Mouse (Mus musculus): ENCODE measurements at regions not wholly inside any gene's neighbourhood (a gene's known extent, or its start where the extent isn't known, plus 50 kb on each side); places are given as distances from the start of the nearest gene placed in this dataset.

DNA sequence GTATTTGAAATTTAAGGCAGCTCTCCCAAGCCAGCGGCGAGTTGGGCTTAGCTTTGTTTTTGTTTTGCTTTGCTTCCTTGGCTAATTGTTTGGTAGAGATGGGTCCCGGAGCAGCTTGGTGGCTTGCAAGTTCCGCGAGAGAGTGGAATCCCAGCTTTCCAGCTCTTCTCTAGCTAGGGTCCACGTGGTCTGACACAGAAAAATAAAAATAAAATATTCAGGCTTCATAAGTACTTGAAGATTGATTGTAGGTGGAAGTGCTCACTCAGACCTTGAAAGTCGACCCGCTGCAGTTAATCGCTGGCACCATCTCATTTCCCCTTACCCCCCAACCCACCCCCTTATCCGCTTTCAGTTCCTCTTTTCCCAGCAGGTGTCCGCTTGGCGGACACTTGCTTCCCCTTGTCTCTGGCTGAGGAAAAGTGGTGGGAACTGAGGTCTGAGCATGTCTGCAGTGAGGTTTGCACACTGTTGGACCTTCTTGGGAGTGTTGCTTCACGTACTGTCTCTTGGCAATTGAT is 198.5 kb downstream of the Dusp6 start:
- DNase-seq: peak; percentile 21

DNA sequence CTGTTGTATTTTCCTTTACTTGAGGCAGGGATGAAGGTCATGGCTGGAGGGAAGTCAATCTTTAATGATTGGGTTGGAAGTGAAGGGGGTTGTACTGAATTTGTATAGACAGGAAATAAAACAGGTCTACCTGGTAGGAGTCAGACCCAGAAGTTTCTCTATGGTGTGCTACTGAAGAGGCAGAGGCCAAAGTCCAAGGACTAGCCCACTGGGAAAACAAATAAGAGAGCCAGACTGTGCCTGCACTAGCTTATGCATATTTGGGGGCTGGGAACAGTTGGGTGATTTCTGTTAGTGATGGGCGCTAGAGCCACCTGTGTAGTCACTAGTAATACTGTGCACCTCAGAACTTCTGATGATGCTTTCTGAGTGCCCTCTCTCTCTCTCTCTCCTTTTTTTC is 203.7 kb downstream of the Dusp6 start:
- no peak for DNase-seq

DNA sequence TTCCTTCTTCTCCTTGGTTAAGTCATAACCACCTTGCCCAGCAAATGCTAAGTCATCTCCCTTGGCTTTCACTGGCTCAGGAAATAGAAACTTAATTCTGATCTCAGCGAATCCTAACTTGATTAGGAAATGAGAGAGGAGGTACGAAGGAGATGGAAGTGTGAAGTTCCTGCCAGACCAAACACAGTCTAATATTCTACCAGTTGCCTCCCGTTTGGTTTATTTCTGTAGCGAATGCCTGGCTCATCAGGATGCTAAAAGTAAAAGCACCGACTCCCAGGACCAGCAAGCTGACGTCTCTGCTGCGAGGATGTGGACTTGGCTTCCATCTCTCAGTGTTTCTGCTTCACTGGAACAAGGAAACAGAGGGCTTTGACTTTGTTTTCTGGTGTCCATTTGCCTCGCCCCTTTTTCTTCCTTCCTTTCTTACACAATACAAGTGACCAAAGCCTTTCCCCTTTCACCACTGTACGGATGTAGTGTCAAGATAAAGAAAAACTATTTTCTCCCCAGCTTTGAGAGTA is 204.3 kb downstream of the Dusp6 start:
- DNase-seq: peak; percentile 11

DNA sequence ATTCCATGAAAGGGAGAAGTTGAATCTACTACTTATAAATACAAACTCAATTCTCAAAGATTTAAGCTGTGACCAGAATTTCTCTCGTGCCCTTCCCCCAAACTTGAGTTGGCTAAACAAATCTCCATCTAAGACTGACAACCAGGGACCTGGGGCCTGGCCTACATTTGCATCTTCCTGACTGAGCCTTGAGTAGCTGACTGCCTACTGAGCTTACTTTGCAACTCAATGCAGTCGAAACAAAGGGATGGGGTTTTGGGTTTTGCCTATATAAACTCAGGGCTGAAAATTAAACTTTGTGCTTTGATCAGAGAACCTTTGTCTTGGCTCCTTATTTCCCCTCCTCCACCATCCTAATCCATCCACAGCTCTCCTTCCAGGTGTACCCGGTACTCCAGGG is 205.9 kb downstream of the Dusp6 start:
- no peak for DNase-seq

DNA sequence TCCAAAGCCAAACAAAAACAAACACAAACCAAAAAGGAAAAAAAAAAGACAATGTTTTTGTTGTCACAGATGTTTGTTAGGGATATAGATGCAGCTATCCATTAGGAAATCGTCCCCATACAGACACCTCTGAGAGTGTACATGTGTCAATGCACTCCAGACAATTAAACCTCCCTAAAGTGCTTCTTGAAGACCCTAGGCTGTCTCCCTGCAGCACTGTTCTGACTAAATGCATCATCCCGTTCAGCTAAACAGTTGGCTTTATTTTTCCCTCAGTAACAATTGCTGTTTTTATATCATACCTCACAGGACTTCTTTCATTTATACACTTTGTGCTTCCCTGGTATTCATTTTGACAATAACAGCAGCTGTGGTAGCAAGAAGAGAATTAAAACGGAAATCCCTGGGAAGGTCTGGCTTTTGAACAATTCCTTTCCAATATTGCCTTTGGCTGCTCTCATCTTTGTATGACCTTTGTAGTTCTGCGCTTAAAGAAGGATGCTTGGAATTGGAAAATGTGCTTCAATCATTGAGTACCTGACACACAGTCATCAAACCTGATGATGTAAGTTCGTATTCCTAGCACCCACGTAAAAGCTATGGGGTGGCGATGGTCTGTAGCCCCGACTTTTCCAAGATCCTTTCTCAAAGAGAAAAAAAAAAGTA is 208.9 kb downstream of the Dusp6 start:
- DNase-seq: no peak

DNA sequence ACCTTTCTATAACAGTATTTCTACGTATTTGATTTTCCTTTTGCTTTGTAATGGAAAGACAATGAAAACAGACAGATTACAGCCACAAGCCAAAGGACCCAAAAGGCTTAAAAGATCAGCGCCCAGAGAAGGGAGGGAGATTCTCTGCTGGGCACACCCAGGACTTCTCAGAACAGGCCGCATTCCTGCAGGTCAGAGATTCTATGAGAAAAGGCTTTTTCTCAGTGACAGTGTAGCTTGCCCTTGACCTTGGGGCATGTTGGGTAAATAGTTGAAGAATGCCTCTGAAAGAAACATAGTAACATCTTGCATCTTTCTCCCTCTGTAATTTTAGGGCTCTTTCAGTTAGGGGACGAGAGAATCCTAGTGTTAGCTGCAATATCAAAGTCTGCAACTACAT is 209.8 kb downstream of the Dusp6 start:
- no peak for DNase-seq

DNA sequence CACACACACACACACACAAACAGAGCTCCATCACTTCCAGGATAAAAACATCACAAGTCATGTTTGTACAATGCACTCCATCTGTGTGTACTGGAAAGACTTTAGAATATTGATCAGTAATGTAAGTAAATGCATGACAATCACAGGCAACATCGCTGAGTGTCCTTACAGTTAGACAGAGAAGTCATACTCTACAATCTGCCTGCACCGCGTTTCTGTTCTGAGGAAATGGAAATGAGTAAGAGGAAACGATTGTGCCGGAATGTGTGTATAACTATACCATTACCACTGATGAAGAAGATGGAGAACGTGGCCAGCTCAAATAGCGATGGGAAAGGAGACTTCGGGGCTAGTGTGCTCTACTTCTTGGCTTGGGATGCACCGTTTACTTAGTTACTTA is 210.7 kb downstream of the Dusp6 start:
- no peak for DNase-seq

DNA sequence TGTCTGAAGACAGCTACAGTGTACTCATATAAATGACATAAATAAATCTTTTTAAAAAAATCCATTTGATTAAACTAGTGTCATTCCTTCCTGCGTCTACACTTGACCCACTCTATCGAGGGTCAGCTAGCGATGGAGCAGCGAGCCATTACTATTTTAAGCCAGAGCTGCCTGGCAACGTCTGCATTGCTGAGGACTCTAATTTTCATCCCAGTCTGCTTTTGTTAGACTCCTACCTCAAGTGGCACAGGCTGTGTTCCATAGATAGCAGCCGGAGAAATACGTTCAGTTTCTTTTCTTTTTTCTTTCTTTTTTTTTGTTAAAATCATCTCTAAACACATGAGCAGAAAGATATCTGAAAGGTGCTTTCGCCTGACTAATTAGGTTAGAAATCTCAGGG is 211.5 kb downstream of the Dusp6 start:
- no peak for DNase-seq

DNA sequence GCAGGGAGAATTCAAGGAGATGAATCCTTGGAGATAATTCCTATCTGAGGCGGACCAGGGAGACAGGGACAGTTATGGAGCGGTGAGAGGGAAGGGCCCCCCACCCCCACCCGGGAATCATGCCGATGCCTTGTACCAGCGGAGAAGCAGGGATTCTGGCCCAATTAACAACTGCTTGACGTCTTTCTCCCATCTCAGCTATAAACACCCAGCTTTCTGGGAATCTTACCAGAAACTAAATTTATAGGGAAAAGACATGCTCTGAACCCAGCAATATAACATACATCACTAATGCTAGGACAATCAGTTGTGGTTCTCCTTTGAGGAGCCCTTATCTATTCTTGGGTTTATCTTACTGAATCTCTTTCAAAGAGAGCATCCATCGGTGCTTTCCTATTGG is 213.2 kb downstream of the Dusp6 start:
- DNase-seq: no peak

DNA sequence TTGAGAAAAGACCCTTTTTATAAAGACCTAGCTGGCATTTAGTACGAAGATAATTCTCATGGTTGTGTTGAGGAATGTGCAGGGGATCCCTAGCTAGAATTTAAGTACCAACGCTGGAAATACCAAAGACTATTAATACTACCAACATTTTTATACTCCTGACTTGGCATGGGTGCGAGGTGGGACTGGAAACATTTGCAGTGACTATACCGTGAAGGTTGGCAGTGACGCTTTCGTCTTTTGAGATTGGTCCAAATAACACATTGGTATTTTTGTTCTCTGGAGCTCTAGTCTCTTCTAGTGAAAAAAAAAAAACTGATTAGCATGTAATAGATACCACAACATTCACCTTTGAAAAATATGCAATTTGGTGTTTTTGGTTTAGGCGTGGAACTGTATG is 213.7 kb downstream of the Dusp6 start:
- no peak for DNase-seq

DNA sequence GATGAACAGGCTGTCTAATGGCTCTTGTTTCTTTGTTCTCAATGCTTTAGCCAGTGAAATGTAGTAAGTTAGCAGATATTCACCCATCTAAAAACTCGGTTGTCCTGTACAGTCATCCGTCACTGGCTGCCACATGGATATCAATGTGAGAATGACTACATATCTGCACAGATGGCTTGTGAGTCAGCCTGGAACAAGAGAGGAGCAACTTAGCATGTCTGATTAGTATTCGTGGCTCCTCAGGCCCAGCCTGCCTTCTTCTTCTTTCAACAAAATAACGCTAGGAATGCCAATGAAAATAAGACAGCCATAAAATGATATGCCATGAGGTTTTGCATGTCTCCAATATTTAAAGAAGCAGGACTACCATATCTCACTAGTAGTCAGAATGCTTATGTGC is 217.5 kb downstream of the Dusp6 start:
- no peak for DNase-seq

DNA sequence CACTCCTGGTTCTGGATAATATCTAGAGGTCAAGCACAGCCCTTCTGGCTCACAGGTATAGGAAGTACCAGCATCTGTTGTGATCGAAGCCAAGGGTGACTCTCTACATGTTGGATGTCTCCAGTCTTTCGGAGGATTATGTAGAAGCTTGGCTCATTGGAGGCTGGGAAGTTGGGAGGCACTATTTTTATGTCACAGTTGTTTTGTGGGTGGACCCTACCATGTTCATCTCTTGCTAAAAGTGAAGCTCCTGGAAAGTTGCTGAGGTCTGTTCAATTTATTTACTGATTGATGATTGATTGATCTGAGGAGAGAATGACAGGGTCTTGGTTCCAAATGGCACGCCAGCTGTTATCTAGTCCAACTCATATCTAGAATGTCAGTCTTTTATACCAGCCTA is 219.0 kb downstream of the Dusp6 start:
- no peak for DNase-seq

DNA sequence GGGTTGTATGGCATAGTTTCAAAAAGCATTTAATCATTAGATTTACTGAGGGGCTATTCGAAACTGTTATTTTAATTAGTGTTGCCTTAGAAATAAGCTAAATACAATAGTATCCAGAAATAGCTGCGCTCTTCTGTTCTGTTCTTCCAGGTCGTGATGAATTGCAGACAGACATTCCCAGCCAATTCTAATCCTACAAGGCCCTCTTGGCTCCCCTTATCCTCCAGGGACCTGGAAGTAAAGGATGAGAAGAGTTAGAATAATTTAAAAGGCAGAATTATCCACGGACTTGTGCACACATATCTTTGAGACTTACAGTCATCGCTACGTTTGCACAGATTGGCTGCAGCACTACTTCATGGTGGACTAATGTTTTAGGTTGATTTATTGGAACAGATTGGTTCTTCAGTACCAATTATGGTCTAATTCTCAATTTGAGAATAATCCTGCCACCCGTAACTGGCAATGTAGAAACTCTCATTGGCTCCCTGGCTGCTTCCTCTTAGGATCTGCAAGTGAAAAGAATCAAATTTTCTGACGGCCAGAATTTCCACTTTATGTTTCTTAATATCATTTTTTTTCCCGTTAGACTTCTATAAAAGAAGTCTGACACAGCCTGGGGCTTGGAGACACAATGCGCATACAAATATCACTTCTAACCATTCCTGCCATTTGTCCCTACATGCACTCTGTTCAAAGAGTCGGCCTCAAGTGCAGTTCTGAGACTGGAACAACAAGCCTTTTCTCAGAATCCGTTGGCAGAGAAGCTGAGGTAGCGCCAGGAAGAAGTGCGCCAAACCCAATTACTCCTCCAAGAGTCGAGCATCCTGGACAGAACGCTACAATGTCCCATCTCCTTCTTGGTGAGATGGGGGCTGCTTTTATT is 225.4 kb downstream of the Dusp6 start:
- DNase-seq: no peak

DNA sequence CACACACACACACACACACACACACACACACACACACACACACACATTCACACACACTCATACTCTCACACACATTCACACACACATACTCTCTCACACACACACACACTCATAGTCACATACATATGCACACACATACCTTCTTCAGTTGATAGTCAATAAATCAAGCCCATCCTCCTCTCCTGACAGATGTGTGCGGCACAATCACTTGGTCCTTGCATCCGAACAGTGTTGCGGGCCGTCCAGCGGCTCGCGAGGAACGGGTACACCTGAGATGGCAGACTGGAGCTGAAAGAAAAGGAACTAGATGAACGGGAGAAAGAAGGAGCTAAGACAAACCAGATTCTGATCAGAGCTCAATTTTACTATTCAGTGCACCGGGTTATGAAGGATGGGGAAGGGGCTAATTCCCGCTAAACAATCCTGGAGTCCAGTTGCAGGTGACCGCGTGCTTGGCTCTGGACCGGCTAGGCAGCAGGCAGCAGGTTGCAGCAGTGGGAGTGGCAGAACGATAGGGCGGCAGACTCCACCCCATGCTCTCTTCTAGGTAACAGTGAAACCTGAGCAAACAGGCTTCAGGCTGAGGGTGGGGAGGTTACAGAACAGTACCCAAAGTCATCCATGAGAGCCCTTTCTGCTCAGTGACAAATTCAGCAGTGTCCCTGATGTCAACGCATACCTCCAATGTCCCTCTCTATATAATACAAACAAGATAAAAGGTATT is 247.8 kb downstream of the Csl start:
- DNase-seq: no peak

DNA sequence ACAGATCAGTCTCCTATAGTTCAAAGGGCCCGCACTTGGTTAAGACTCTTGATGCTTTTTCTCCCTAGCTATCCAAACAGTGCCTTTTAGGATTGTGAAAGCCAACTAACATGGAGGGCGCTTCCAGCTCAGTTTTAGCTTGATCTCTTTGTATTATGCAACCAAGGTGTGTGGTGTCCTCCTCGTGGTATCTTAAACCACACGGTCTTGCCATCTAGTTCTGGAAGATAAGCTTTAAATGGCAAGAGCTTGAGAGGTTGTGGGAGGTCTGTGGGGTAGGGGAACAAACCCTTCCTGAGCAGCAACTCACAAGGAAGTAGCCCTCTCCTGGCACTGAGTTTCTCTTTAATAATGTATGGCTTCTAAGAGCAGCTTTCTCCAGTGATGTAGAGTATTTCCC is 241.5 kb downstream of the Csl start:
- DNase-seq: no peak

DNA sequence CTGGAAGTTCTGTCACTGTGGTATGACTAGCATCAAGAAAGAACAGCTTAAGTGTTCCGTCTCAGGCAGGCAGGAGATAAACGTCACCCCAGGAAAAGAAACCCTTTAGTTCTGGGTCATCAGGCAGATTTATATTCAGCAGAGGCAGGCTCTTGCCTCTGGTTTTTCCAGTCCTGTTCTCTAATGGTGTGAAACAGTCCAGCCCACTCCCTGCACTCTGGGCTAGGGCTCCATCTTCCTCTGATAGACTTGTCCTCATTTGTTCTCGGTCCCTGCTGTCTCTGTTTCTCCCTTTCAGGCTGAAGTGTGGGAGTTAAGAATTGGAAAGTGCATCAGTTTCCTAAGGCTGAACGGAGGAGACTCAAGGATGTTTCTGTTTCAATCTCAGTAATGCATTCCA is 240.0 kb downstream of the Csl start:
- no peak for DNase-seq

DNA sequence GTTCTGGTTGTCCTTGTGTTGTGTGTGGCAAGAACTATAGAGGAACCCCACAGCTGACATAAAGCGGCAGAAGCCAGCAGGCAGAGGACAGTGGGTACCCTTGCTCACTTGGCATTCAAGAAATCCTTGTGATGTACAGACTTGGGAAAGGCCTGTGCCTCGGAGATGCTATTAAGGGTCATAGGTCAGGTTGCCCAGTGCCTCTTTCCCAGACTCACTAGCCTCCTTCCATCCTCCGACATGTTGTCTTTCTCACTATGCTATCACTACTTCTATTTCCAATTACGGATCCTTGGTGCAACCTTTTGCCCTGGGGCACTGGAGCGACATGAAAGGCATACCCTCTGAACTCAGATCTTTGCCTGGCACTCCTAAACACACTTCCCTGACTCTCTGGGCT is 235.6 kb downstream of the Csl start:
- DNase-seq: no peak

DNA sequence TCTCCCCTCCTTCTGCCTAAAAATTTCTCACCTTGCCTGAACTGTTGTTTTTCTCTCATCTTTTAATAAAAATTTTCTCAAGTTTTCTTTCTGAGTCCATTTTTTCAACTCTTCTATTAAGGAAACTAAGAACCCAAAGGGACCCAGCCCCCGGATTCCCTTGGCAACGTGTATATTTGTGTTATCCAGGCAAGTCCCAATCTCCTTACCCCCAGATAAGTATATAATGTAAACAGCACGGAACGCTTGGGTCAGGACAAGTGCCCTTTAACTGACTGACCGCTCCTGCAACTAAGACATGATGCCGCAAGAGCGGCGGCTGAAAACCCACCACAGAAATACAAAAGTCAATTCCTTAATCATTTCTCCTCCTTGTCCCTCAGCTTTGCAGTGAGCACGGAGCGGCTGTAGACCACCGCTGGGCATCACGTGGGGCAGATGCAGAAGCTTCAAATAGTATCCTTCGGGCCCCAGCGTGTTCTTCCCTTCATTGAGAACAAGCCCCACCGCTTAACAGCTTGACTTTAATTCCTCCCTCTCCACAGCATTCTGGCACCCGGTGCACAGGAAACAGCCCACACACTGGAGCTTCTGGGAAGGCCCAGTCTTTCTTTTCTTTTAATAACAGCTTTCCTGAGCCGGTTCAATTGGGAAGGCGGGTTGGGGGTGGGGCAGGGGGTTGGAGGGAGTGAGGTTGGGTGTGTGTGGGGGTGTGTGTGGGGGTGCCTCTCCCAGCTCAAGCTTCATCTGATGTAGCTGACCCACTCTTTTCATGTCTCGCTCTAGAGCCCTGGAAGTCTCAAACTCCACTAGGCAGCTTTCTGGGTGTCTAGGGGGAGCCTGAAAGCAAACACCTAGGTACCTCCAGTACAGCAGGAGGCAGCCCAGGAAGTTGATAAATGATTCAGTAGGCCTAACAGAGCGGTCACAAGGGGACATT is 234.9 kb downstream of the Csl start:
- DNase-seq: no peak

DNA sequence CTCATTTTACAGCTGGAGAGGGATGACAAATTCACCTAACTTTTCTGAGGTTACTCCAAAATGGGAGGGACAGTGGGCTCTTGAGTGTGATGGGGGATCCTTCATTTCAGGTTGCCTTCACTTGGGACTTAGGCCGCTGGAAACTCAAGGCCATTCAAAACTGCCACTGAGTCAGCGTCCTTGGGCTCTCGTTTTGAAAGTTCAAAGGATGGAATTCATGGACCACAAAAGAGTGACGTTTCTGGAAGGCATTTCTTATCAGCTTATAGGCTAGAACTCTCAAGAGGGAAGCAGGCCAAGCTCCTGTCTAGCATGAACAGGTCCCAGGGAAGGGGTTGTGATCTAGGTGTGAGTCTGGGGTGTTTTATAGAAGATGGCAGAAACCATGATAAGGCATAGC is 233.3 kb downstream of the Csl start:
- DNase-seq: no peak

DNA sequence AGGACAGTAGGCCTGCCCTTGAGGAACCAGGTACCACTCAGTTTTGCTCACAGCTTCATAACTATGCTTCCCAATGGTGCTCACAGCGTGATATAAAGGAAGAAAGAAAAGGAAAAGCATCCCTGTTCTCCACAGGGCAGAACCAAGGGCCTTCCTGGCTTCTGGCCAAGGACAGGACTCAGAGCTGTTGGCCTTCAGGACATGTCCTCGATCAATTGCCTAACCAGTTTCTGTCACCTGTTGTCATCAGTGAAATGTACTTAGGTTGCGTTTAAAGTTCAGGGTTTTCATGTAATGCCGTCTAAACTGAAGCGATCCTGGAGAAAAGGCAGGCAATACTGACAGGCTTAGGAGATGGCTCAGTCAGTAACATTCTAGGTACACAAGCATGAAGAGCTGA is 232.9 kb downstream of the Csl start:
- no peak for DNase-seq

DNA sequence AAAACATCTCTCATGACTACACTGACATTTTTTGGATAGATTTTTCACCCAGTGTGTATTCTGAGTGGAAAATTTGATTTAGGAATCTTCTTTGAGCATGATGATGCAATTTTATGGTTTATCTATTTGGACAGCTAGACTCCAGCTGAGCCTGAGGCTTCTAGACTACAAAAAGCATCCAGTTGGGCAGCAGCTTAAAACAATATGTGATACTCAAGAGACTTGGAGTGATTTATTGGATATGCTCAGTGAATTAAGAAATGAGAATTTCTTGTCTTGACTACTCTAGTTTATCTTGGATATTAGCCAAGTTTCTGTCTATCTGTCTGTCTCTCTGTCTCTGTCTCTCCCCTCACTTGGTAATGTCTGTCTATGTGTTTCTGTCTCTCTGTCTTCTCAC is 228.4 kb downstream of the Csl start:
- no peak for DNase-seq

DNA sequence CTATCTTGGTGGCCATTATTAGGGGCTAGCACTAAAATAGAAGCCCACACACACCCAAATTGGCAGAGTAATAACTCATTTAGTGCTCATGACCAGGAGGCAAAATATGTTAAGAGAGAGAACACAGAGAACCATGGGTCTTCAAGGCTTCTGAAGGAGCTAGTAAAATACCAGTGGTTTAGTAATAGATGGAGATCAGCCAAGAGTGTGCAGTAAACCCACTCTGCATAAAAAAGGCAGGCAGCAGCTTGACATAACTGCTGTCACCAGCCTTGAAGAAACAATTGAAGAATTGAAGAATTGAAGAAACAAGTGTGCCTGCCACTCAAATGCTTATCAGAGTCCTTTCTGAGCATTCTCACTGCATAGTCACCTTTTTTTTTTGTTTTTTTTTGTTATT is 227.9 kb downstream of the Csl start:
- DNase-seq: no peak

Data from gastrocnemius, postnatal 25 days (tissue).